Mouse (Mus musculus): ENCODE data around the gene Gcnt4.

Gene Gcnt4

DNA sequence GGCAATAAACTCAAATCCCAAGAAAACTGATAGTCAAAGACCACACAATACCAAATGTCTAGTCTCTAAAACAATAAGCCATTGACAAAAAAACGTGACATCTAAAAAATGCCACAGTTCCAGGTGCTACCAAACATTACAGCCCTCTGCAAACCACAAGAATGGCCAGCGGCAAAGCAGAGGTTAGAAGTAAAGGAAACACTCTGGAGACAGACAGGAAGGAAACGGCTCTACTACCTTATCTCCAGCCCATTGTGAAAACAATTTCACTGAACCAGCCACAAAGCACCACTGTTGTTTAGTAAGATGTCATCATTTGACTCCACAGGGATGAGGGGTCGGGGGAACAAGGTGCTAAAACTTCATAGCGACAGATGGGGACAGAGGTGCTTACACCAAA is 70.8 kb downstream of the Gcnt4 start:
- Histone ChIP-seq H3K36me3 (ENCODE audit: control insufficient read depth, insufficient read depth, low read length, poor library complexity, severe bottlenecking) (no peaks in the 10 kb centered on the region), H3K27me3 (ENCODE audit: control insufficient read depth, insufficient read depth, low read length, poor library complexity, severe bottlenecking) (no peaks in the 10 kb centered on the region)
- DNase-seq (ENCODE audit: low read depth, low spot score): no peak

GRCm38 (mm10) chr13:96997080-96997479 is 72.6 kb downstream of the Gcnt4 start:
- no peaks in the 10 kb centered on the region for H3K36me3 ChIP-seq (ENCODE audit: control insufficient read depth, insufficient read depth, low read length, poor library complexity, severe bottlenecking)
- H3K27me3 ChIP-seq (ENCODE audit: control insufficient read depth, insufficient read depth, low read length, poor library complexity, severe bottlenecking): no peaks in the 10 kb centered on the region

More at GRCm38 (mm10) chr13:96997080-96997479, 72.6 kb downstream of the Gcnt4 start:
- DNase-seq (ENCODE audit: low read depth, low spot score): no peak
